Mouse (Mus musculus) embryonic facial prominence, embryonic 11.5 days (tissue): ENCODE measurements around the gene Psmd13. TPM values are rescaled to one million over a fixed set of nuclear protein-coding genes. Genes with fewer than 3 reads are reported as not detected.

Experiments
- ATAC-seq: fragments of 200-750 bp; cut with Nextera tagmentation; replicated peaks from 2 replicates; pipeline ENCODE4 v1.8.0; 2017; ENCODE audit warnings: low read depth; ENCODE audit not compliant: insufficient number of reproducible peaks, low FRiP score, low TSS enrichment
- DNase-seq: peaks from one replicate; pipeline ENCODE4 v3.0.0-alpha.2; 2015; ENCODE audit warnings: low spot score
- H3K27ac ChIP-seq: fragments of 300-500 bp; sonication (generic); replicated peaks from 2 replicates; pipeline ENCODE4 v1.5.1; 2014; ENCODE audit warnings: mild to moderate bottlenecking, low read depth, low read length, control low read depth
- H3K27me3 ChIP-seq: fragments of 300-500 bp; sonication (generic); 2 replicates; pipeline ENCODE4 v1.6.1; 2014; ENCODE audit warnings: mild to moderate bottlenecking, low read length, moderate library complexity, mixed read lengths; ENCODE audit not compliant: control insufficient read depth, insufficient read depth
- H3K36me3 ChIP-seq: fragments of 300-500 bp; sonication (generic); replicated peaks from 2 replicates; pipeline ENCODE4 v1.6.1; 2014; ENCODE audit warnings: low read depth, mild to moderate bottlenecking, low read length, moderate library complexity, mixed read lengths; ENCODE audit not compliant: control insufficient read depth, insufficient read depth
- H3K4me1 ChIP-seq: fragments of 300-500 bp; sonication (generic); 2 replicates; pipeline ENCODE4 v1.6.1; 2014; ENCODE audit warnings: low read length, mixed read lengths; ENCODE audit not compliant: control insufficient read depth, insufficient read depth
- H3K4me2 ChIP-seq: fragments of 300-500 bp; sonication (generic); 2 replicates; pipeline ENCODE4 v1.6.1; 2014; ENCODE audit warnings: low read depth, mild to moderate bottlenecking, control low read depth, low read length, moderate library complexity
- H3K4me3 ChIP-seq: fragments of 300-500 bp; sonication (generic); 2 replicates; pipeline ENCODE4 v1.5.1; 2014; ENCODE audit warnings: low read depth, low read length, control low read depth
- H3K9ac ChIP-seq: fragments of 300-500 bp; sonication (generic); replicated peaks from 2 replicates; pipeline ENCODE4 v1.6.1; 2014; ENCODE audit warnings: mild to moderate bottlenecking, control low read depth, low read length
- H3K9me3 ChIP-seq: fragments of 300-500 bp; sonication (generic); replicated peaks from 2 replicates; pipeline ENCODE4 v1.6.1; 2016; ENCODE audit warnings: mild to moderate bottlenecking, low read length, inconsistent platforms, mixed read lengths; ENCODE audit not compliant: control insufficient read depth
- WGBS: fragments of 180-500 bp; shearing (Covaris S2); extraction: QIAGEN DNeasy Blood & Tissue Kit; methylation state at CpG from one replicate; pipeline ENCODE4 v1.1.7; 2014; 5-methylcytosine and 5-hydroxymethylcytosine counted together
- polyA plus RNA-seq: library from polyadenylated mRNA; unstranded; fragments of >200 nt; fragmentation: Nextera tagmentation; extraction: Ambion mirVana; gene quantifications from 2 replicates; pipeline ENCODE4 v1.2.1, GENCODE M21; 2014

The Psmd13 gene
- polyA plus RNA-seq, 1 experiment from 2014 or later = 185 TPM

- ATAC-seq (no peak), DNase-seq (no peak)
- 17% methylated on average over 2 of the region's 2 CpGs for WGBS
- H3K36me3 ChIP-seq = no peaks in the 10 kb centered on the region
- no peaks in the 10 kb centered on the region; the same call in 1 of the 2 replicates for H3K4me1 ChIP-seq
- H3K4me3 ChIP-seq = no peak overlapping the region
- H3K27me3 ChIP-seq = no peaks in the 10 kb centered on the region
- H3K9me3 ChIP-seq = no peaks in the 10 kb centered on the region
- H3K27ac ChIP-seq = no peak overlapping the region
- H3K9ac ChIP-seq = no peak overlapping the region
- H3K4me2 ChIP-seq = no peak overlapping the region
These were observed 57.1 kb downstream of the Psmd13 start for GRCm38 (mm10) chr7:140938896-140939295.

GRCm38 (mm10) chr7:140939669-140940171 lies 58.0 kb downstream of the Psmd13 start:
- H3K27ac ChIP-seq = peak overlapping the region; percentile 38; the same call in 1 of the 2 replicates
- H3K9me3 ChIP-seq = no peaks in the 10 kb centered on the region
- H3K36me3 ChIP-seq = no peaks in the 10 kb centered on the region; the same call in 1 of the 2 replicates
- H3K4me1 ChIP-seq = no peaks in the 10 kb centered on the region; the same call in 1 of the 2 replicates
- peak; percentile 50 for ATAC-seq
- H3K4me3 ChIP-seq = no peak overlapping the region
- no peak overlapping the region for H3K9ac ChIP-seq
- H3K4me2 ChIP-seq = 0 out of 2 replicates have a peak overlapping the region, but pooled peaks have one; percentile 17
- no peaks in the 10 kb centered on the region for H3K27me3 ChIP-seq
- peak; percentile 85 for DNase-seq
- 3% methylated on average over 8 of the region's 8 CpGs for WGBS

GRCm38 (mm10) chr7:140941222-140942051 lies 59.7 kb downstream of the Psmd13 start, which contains the start of gene Pgghg:
TSS of gene Pgghg (plus strand) at chr7:140941391.
- WGBS = 3% methylated on average over 33 of the region's 33 CpGs
- Histone ChIP-seq H3K9ac (peak within 1 kb of the TSS; percentile 74), H3K27ac (0 out of 2 replicates have a peak within 1 kb of the TSS, but pooled peaks have one; percentile 22), H3K4me1 (no peaks in the 10 kb centered on the region; the same call in 1 of the 2 replicates), H3K27me3 (no peaks in the 10 kb centered on the region), H3K4me2 (peak within 1 kb of the TSS; percentile 64), H3K36me3 (no peaks in the 10 kb centered on the region; the same call in 1 of the 2 replicates), H3K4me3 (peak within 1 kb of the TSS; percentile 49), H3K9me3 (no peaks in the 10 kb centered on the region)
- DNase-seq (peak; percentile 88), ATAC-seq (peak; percentile 74)

GRCm38 (mm10) chr7:140942341-140942740 lies 60.6 kb downstream of the Psmd13 start:
- Histone ChIP-seq H3K4me3 (peak overlapping the region; percentile 49), H3K27ac (no peak overlapping the region), H3K9me3 (no peaks in the 10 kb centered on the region), H3K9ac (peak overlapping the region; percentile 74), H3K27me3 (no peaks in the 10 kb centered on the region), H3K36me3 (no peaks in the 10 kb centered on the region; the same call in 1 of the 2 replicates), H3K4me1 (no peaks in the 10 kb centered on the region; the same call in 1 of the 2 replicates), H3K4me2 (peak overlapping the region; percentile 64)
- WGBS = 67% methylated on average over 9 of the region's 9 CpGs
- ATAC-seq = no peak
- no peak for DNase-seq

- no peaks in the 10 kb centered on the region; the same call in 1 of the 2 replicates for H3K4me1 ChIP-seq
- no peaks in the 10 kb centered on the region for H3K27me3 ChIP-seq
- H3K27ac ChIP-seq = no peak overlapping the region
- no peaks in the 10 kb centered on the region for H3K9me3 ChIP-seq
- H3K4me2 ChIP-seq = no peak overlapping the region
- no peaks in the 10 kb centered on the region; the same call in 1 of the 2 replicates for H3K36me3 ChIP-seq
- WGBS = 87% methylated on average over 10 of the region's 10 CpGs
- DNase-seq = no peak
- no peak for ATAC-seq
- no peak overlapping the region for H3K9ac ChIP-seq
- no peak overlapping the region for H3K4me3 ChIP-seq
These were observed 61.0 kb downstream of the Psmd13 start for GRCm38 (mm10) chr7:140942811-140943210.

- no peak overlapping the region for H3K9ac ChIP-seq
- ATAC-seq (no peak), DNase-seq (no peak)
- WGBS = 88% methylated on average over 4 of the region's 4 CpGs
- no peaks in the 10 kb centered on the region for H3K9me3 ChIP-seq
- no peak overlapping the region for H3K4me3 ChIP-seq
- no peaks in the 10 kb centered on the region; the same call in 1 of the 2 replicates for H3K36me3 ChIP-seq
- H3K4me1 ChIP-seq = no peaks in the 10 kb centered on the region; the same call in 1 of the 2 replicates
- H3K27ac ChIP-seq = no peak overlapping the region
- H3K4me2 ChIP-seq = no peak overlapping the region
- no peaks in the 10 kb centered on the region for H3K27me3 ChIP-seq
These were observed 61.6 kb downstream of the Psmd13 start for GRCm38 (mm10) chr7:140943356-140943755.

- DNase-seq = no peak
- no peaks in the 10 kb centered on the region for H3K9me3 ChIP-seq
- ATAC-seq = no peak
- no peaks in the 10 kb centered on the region for H3K27me3 ChIP-seq
- 87% methylated on average over 7 of the region's 7 CpGs for WGBS
- H3K9ac ChIP-seq = no peak overlapping the region
- no peak overlapping the region for H3K4me3 ChIP-seq
- no peak overlapping the region for H3K4me2 ChIP-seq
- H3K36me3 ChIP-seq = no peaks in the 10 kb centered on the region; the same call in 1 of the 2 replicates
- H3K27ac ChIP-seq = no peak overlapping the region
- H3K4me1 ChIP-seq = no peaks in the 10 kb centered on the region; the same call in 1 of the 2 replicates
These were observed 62.5 kb downstream of the Psmd13 start for GRCm38 (mm10) chr7:140944236-140944635.

GRCm38 (mm10) chr7:140945247-140945646 lies 63.5 kb downstream of the Psmd13 start:
- Histone ChIP-seq H3K4me2 (no peak overlapping the region), H3K36me3 (no peaks in the 10 kb centered on the region; the same call in 1 of the 2 replicates)
- DNase-seq = no peak

More at GRCm38 (mm10) chr7:140945247-140945646, 63.5 kb downstream of the Psmd13 start:
- no peak for ATAC-seq
- Histone ChIP-seq H3K27me3 (no peaks in the 10 kb centered on the region), H3K9me3 (no peaks in the 10 kb centered on the region), H3K9ac (no peak overlapping the region), H3K4me3 (no peak overlapping the region), H3K27ac (no peak overlapping the region), H3K4me1 (no peaks in the 10 kb centered on the region)
- WGBS = 92% methylated on average over 5 of the region's 5 CpGs
